9 mouse cellular contexts compared by ENCODE assay signal in genomic region chr11:69244911-69245310, GRCm38 (mm10). TPM values are rescaled to one million over a fixed set of nuclear protein-coding genes. Genes with fewer than 3 reads are reported as not detected.
DNase-seq lines count a peak whose midpoint lies in the region; ATAC-seq and TF ChIP-seq lines count a peak whose summit lies in the region.
"Had no signal": no experiment of that assay in that cellular context is flagged by ENCODE, and none has a peak within 500 bp of the region (broad histone marks: within the 10 kb centered on the region; RNA-seq: fewer than 3 reads in every experiment).

No protein-coding gene starts in this region.

- H3K4me3 ChIP-seq in midbrain, embryonic 11.5 days (ENCODE audit: low read depth, low read length), result no peak overlapping the region
- H3K4me3 ChIP-seq in midbrain, embryonic 15.5 days, result no peak overlapping the region

- H3K4me1 ChIP-seq in midbrain, embryonic 11.5 days (ENCODE audit: control insufficient read depth, insufficient read depth, low read length), result no peaks in the 10 kb centered on the region
- no peaks in the 10 kb centered on the region; the same call in 1 of the 2 replicates for H3K4me1 ChIP-seq in midbrain, embryonic 15.5 days

- 24% methylated on average over 2 of the region's 2 CpGs for WGBS in midbrain, embryonic 11.5 days
- 20% methylated on average over 2 of the region's 2 CpGs for WGBS in midbrain, embryonic 15.5 days

- no peaks in the 10 kb centered on the region for H3K36me3 ChIP-seq in midbrain, embryonic 11.5 days (ENCODE audit: control insufficient read depth, insufficient read depth, low read length)
- no peaks in the 10 kb centered on the region for H3K36me3 ChIP-seq in midbrain, embryonic 15.5 days (replicated peaks)

- peak; percentile 78 for TF ChIP-seq CTCF in brain, embryonic 14.5 days (IDR thresholded peaks at IDR 0.05; ENCODE audit: borderline replicate concordance, extremely low read depth, insufficient read depth, insufficient read length)

- no peak for DNase-seq in frontal cortex, postnatal 14 days (ENCODE audit: low spot score in 2 of 2)
- DNase-seq in midbrain, embryonic 11.5 days (ENCODE audit: low spot score, missing footprints), result peak; percentile 94
- DNase-seq in brain, embryonic 14.5 days (ENCODE audit: low read depth), result peak; percentile 76
- peak; percentile 45 to 76 for DNase-seq in heart, postnatal 14 days
- peak; percentile 64 for DNase-seq in mesoderm, embryonic 11.5 days (ENCODE audit: low read depth, low spot score)
- no peak for DNase-seq in thymus, postnatal 36 days

- TF ChIP-seq POLR2A in brain, embryonic 14.5 days (IDR thresholded peaks at IDR 0.05; ENCODE audit: borderline replicate concordance, extremely low read depth, insufficient read depth, insufficient read length, poor library complexity, severe bottlenecking), result no peak

- H3K27ac ChIP-seq in midbrain, embryonic 11.5 days (ENCODE audit: low read depth, low read length), result no peak overlapping the region
- H3K27ac ChIP-seq in midbrain, embryonic 15.5 days, result no peak overlapping the region

- intact Hi-C loops in heart, postnatal 14 days (cut with DNase I), result loop anchor here (1.0 to 5.0 kb wide), 3 partner anchors 52 to 178 kb away; partner anchors contain the start of gene Aloxe3

- ATAC-seq in frontal cortex, adult (ENCODE audit: low TSS enrichment), result peak; percentile 69; the same call in 1 of the 2 replicates
- ATAC-seq in midbrain, embryonic 11.5 days (ENCODE audit: low FRiP score), result no peak
- ATAC-seq in midbrain, embryonic 15.5 days (replicated peaks), result no peak

- no peak overlapping the region for H3K4me2 ChIP-seq in midbrain, embryonic 11.5 days
- no peak overlapping the region for H3K4me2 ChIP-seq in midbrain, embryonic 15.5 days

- H3K9me3 ChIP-seq in midbrain, embryonic 11.5 days (ENCODE audit: control insufficient read depth, low read length), result no peaks in the 10 kb centered on the region
- no peaks in the 10 kb centered on the region for H3K9me3 ChIP-seq in midbrain, embryonic 15.5 days

- no peaks in the 10 kb centered on the region for H3K27me3 ChIP-seq in midbrain, embryonic 11.5 days (ENCODE audit: control insufficient read depth, insufficient read depth, low read length)
- H3K27me3 ChIP-seq in midbrain, embryonic 15.5 days (replicated peaks), result no peaks in the 10 kb centered on the region

- no peak overlapping the region for H3K9ac ChIP-seq in midbrain, embryonic 11.5 days (ENCODE audit: low read length)
- no peak overlapping the region for H3K9ac ChIP-seq in midbrain, embryonic 15.5 days

RNA-seq across cellular contexts. Expression of gene Gucy2e, which starts 8.1 kb away (rescaled TPM):
- polyA plus RNA-seq in midbrain, embryonic 11.5 days (2014; fragmentation: Nextera tagmentation; extraction: Ambion mirVana), result 0.04 TPM in 1 of 2 replicates, not detected in the other
- polyA plus RNA-seq in midbrain, embryonic 15.5 days (2015; fragmentation: Nextera tagmentation; extraction: Ambion mirVana), result 0.75 and 0.92 TPM in 2 replicates
- 0.20 and 0.25 TPM in 2 replicates for polyA plus RNA-seq in brain, embryonic 14.5 days (2012; rRNA removed)
- total RNA-seq in heart, postnatal 14 days (2021), result 1 to 10 TPM in 1 of 2 experiments, under 1 TPM in 1; 1.00 to 1.3 TPM
- total RNA-seq: hematopoietic stem cell, adult 5-6 weeks had no signal

RNA-seq across cellular contexts. Expression of gene Alox8, which starts 47.3 kb away (rescaled TPM):
- polyA plus RNA-seq in midbrain, embryonic 11.5 days (2014; fragmentation: Nextera tagmentation; extraction: Ambion mirVana), result 0.11 TPM in 1 of 2 replicates, not detected in the other
- polyA plus RNA-seq in midbrain, embryonic 15.5 days (2015; fragmentation: Nextera tagmentation; extraction: Ambion mirVana), result 0.25 and 0.87 TPM in 2 replicates
- 0.05 and 0.25 TPM in 2 replicates for polyA plus RNA-seq in brain, embryonic 14.5 days (2012; rRNA removed)
- 1 to 10 TPM in 1 of 2 experiments, under 1 TPM in 1; 0.88 to 1.7 TPM for total RNA-seq in heart, postnatal 14 days (2021)

Comparison
In these comparisons a context has a peak if more than half of its experiments do, and no peak if none do; other contexts are left out.
1. DNase-seq: peak in midbrain, embryonic 11.5 days (single experiment), brain, embryonic 14.5 days (single experiment), heart, postnatal 14 days (2 of 2) and mesoderm, embryonic 11.5 days (single experiment); none in frontal cortex, postnatal 14 days (0 of 2) and thymus, postnatal 36 days (0 of 2).